Mouse (Mus musculus) heart, embryonic 16.5 days (tissue): Measurements from ENCODE around the gene Aox2. TPM values are rescaled to one million over a fixed set of nuclear protein-coding genes. Genes with fewer than 3 reads are reported as not detected.

Experiments
- polyA plus RNA-seq: library from polyadenylated mRNA; unstranded; fragments of >200 nt; fragmentation: Nextera tagmentation; extraction: Ambion mirVana; gene quantifications from 2 replicates; pipeline ENCODE4 v1.2.1, GENCODE M21; 2015

The Aox2 gene
- polyA plus RNA-seq, 1 experiment from 2014 or later, result 0.05 TPM

Other genes starting within 250 kb of the Aox2 start
- gene Aox1, start 248.4 kb upstream of the Aox2 start, polyA plus RNA-seq, result 0.81 and 0.85 TPM in 2 replicates
- 0.55 and 0.64 TPM in 2 replicates for gene Aox3, start 165.2 kb upstream of the Aox2 start, polyA plus RNA-seq
- 0.22 and 0.30 TPM in 2 replicates for gene Aox4, start 67.9 kb upstream of the Aox2 start, polyA plus RNA-seq
- gene Bzw1, start 114.6 kb downstream of the Aox2 start, polyA plus RNA-seq, result 183 and 186 TPM in 2 replicates
- 124 and 151 TPM in 2 replicates for gene Clk1, start 145.7 kb downstream of the Aox2 start, polyA plus RNA-seq
- gene Nif3l1, start 166.8 kb downstream of the Aox2 start, polyA plus RNA-seq, result 24.6 and 25.4 TPM in 2 replicates
- 35.2 and 37.7 TPM in 2 replicates for gene Ppil3, start 167.2 kb downstream of the Aox2 start, polyA plus RNA-seq
- 17.8 and 20.4 TPM in 2 replicates for gene Orc2, start 226.8 kb downstream of the Aox2 start, polyA plus RNA-seq